Mouse (Mus musculus): ENCODE measurements at regions not wholly inside any gene's neighbourhood (a gene's known extent, or its start where the extent isn't known, plus 50 kb on each side); places are given as distances from the start of the nearest gene placed in this dataset.

GRCm38 (mm10) chr12:97921349-97922264, 337.7 kb downstream of the Galc start:
- DNase-seq (ENCODE audit: low spot score in 2 of 2) = no peak

GRCm38 (mm10) chr12:97918416-97918815, 340.8 kb downstream of the Galc start:
- DNase-seq (ENCODE audit: low spot score in 2 of 2) = no peak

DNA sequence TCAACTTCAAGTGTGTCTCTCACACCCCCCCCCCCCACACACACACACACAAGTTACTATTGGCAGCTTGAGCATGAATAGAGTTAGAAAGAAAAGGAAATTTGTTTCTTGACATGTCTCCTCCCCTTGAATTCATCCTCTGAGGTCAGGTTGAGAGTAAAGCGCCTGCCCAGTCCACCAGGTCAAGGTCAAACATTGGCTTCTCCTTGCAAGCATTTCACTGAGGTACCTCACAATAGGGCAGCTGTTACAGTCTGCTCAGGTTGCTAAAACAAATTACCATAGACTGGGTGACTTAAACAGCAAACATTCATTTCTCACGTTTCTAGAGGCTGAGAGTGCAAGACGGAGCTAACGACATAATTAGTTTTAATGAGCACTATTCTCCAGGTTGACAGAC, 344.2 kb downstream of the Galc start:
- no peak for DNase-seq (ENCODE audit: low spot score in 2 of 2)

DNA sequence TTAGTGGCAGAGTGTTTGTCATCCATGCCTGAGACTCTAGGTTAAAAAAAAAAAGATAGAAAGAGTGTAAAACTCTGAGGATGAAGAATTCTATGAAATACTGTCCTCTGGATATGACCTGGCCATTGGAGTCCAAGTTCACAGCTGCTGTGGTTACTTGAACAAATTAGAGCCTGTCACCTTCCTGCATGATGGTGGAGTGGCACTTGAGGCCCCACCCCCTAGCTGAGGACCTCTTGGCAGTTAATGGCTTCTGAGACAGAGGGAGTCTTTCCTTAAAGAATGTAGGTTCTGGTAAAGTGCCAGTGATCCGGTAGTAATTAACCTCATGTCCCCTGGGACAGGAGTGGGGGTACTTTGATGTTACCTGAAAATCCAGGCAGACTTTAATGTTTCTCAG, 346.5 kb downstream of the Galc start:
- DNase-seq (ENCODE audit: low spot score in 2 of 2) = no peak

GRCm38 (mm10) chr12:97899266-97899665, 360.0 kb downstream of the Galc start:
- DNase-seq (ENCODE audit: low spot score in 2 of 2) = no peak

GRCm38 (mm10) chr12:97898178-97898577, 361.1 kb downstream of the Galc start:
- DNase-seq (ENCODE audit: low spot score in 2 of 2) = no peak

DNA sequence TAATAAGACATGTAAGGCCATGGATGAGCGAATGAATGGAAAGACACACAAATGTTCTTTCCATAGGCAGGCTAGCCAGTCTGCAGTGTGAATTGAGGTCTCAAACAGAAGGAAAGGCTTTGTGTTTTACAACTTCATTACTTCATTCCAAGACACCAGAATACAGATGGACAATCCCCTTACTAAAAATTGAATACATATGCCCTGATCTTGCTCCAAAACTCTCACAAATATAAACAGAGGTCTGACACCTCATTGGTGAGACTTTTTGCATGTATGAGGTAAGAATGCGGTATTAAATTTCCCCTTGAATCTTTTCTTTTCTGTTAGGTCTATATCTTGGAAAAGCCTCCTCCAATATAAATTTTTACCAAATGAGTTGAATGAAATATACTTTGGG, 363.3 kb downstream of the Galc start:
- no peak for DNase-seq (ENCODE audit: low spot score in 2 of 2)

DNA sequence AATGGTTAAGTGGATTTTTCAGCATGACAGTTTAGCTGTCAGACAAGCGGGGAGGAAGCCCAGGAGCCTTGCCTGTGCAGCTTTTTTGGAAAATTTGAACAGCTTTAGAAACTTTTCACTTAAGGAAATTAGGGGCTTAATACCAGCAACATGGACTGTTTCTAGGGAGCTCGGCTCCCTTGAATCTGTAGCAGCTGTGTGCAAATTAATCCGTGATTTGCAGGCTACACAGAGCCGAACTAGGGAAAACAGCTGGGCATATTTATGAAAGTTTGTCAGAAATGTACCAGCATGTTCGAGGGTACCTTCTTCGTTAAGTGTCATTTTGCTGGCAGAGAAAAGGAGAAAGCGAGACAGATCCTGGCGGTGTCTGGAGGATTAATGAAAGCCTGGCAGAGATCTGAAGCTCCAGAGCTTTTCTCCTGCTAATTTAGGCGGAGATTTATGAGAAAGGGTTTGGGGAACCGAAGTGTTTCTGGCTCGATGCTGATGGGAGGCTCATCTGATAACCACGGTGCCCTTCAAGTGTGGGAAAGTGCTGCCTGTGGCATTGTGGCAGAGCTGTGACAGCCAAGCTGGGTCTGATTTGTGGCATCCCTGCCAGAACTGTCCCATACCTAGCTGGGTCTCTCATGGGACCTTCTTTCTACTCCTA, 370.3 kb downstream of the Galc start:
- DNase-seq (ENCODE audit: low spot score in 2 of 2) = no peak

DNA sequence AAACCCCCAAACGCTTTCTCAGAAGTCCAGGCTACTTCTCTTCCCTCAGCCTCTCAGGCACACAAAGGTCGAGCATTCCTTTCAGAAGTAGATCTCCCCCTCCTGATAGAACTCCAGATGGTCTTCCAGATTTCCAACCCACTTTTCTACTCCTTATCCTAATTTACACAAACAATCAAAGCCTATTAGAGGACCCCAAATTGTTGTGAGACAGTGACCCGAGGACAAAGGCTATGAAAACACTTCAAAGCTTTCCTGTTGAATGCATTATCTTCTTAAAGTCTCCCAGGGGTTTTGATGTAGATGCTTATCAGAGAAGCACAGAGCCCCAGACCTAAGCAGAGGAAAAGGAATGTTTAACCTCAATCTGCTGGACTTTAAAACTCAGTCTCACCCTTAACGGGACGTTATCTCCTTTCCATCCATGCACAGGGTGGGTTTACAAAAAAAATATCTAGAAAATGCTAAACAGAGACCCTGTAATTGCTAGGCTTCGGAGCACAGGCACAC, 370.9 kb downstream of the Galc start:
- DNase-seq (ENCODE audit: low spot score in 2 of 2) = no peak

- DNase-seq (ENCODE audit: low spot score in 2 of 2) = no peak
Observed at GRCm38 (mm10) chr12:97882439-97882838, 376.8 kb downstream of the Galc start.

DNA sequence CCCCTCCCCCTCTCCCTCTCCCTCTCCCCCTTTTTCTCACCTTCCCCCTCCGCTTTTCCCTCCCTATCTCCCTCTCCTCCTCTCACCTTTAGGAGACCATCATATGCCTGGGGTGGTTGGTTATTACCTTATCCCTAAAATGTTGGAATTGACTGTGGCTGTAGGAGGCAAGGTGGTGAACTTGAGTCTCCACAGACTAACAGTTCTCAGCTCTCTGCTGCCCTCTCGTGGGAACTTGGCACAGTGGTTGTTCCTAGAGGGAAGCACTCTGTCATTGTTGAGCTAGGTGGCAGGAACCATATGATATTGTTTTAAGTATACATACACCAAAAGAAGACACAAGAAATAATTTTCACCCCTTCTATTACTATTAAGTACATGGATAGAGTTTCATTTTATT, 386.9 kb downstream of the Galc start:
- DNase-seq (ENCODE audit: low spot score in 2 of 2) = peak in 1 of 2 experiments; percentile 1

DNA sequence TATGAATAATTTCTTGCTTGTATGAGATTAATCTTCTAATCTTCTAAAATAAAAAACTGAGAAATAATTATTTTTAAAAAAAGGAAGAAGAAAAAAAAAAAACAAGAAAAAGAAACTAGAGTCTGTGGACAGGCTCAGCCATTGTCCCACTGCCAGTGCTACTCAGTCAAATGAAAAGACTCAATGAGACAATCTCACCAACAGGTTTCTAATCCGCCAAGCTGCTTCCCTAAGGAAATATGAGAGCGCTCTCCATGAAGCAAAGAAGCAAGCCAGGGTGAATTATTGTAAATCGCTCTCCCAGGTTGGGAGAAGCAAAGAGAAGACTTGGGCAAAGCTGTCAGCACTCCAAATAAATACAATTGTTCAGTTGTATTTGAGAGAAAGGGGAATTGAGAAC, 396.3 kb downstream of the Galc start:
- DNase-seq (ENCODE audit: low spot score in 2 of 2) = no peak

GRCm38 (mm10) chr12:97836202-97836908, 422.9 kb downstream of the Galc start:
- DNase-seq (ENCODE audit: low spot score in 2 of 2) = no peak

DNA sequence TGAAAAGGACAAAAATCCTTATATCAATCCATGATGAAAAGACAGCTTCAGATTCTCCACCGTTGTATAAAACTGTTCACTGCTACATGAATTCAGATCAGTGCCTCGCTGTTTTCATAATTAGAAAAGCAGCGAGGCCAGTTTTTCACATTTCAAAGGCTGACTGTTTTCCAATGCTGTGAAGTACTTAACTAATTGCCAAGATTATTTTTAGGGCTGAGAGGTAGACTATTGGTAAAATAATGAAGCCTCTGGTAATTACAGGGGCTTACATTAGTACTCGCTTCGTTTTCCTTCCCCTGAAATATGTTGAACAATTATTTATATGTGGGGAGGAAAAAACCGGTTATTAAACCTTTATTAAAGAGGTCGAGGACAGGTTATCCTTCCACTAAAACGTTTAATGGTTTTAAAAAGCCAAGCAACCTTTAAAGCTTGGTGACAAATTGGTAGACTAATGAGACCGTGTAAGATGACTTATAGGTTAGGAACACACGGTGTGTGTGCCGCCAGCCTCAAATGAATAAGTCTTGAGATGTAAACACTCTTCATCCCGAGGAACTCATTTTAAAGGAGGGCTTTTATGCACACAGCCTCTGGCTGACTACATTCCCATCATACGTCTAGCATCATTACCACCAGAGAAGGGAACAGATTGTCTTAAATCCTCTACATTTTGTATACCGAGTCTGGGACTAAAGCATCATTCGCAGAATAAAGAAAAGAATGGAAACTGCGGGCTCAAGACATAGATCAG, 465.7 kb downstream of the Galc start:
- no peak for DNase-seq (ENCODE audit: low spot score in 2 of 2)

GRCm38 (mm10) chr12:97783476-97783875, 475.8 kb downstream of the Galc start:
- no peak for DNase-seq (ENCODE audit: low spot score in 2 of 2)

DNA sequence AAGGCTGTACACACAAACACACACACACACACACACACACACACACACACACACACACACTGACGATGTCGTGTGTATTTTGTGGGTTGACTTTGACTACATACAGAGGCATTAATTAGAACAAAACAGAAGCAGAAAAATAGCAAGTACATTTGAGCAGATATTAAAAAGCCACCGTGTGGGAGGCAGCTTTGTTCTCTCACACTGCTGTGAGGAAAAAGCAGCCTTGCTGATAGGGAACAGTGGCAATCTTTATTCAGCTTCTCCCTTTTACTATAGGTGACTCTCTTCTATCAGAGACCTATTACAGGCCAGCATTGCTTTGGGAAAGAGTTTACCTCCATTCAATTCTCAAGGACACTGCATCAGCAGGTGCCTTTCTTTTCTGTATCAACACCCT, 500.1 kb downstream of the Galc start:
- DNase-seq (ENCODE audit: low spot score in 2 of 2) = no peak

DNA sequence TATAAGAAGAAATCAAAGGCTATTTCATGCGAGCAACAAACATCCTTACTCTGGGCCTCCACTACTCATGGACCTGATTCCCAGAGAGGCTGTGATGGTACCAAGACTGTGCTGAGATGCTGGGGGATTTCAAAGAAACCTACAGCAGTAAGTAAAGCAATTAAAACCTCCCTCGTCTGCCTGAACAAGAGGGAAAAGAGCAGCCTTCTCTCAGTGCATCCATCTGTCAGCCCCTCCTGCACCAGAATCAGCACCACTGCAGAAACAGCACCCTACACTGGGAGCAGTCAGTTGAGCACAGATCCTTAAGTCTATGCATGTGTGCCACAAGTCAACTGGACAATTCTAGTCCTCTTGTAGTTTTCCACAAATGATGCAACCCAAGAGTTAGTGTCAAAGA, 500.6 kb downstream of the Galc start:
- DNase-seq (ENCODE audit: low spot score in 2 of 2) = no peak

DNA sequence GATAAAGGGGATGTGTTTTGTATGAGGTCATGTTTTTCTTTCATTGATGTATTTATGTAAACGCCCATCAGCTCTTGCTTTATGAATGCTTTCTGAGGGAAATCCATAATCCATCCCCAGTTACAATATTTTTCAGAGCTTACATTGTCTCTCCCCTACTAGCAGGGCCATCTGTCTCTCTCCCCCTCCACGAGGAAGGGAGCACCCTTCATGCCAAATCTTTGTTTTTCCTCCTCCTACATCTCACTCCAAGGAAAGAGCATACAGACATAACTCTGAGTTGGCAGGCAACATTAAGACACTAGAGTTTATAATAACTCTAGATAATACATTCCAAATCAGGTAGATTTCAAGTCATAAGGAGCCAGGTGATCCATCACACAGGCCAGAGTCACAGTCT, 509.1 kb downstream of the Galc start:
- DNase-seq (ENCODE audit: low spot score in 2 of 2) = no peak

DNA sequence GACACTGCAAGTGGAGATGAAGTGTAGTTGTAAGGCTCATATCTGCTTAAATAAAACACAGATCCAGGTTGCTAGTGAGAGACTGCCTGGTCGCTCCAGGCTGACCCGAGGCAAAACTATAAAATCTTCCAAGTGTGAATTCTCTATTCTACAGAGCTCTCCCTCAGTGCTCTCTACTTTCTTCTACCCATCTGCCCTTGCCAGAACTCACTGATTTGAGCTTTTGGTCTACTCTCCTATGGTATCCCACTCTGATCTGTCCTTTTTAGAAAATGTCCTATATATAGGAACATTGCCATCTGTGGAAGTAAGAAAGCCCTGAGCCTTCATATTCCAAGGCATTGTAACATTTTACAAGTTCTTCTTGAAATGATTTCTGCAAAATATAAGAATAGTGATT, 518.3 kb downstream of the Galc start:
- no peak for DNase-seq (ENCODE audit: low spot score in 2 of 2)

DNA sequence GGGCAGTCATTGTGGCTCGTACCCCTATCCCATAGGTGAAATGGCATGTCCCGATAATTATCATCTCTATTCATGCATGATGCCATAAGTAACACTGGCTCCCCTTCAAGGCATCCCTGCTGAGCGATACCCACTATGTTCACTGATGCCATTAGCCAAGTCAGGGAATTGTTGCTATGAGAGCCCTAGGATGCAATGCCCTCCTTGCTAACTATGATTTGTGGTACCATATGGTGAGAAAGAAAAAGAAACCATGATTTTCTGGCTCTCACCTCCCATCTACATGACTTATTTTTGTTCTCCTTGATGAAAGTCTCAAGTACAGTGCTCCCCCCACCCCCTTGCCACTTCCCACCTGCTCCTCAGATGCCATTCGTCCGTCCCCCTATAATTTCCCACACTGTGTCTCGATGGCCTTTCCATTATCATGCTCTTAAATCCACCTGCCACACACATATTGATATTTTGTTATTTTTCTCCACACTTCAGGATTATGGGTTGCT, 527.1 kb downstream of the Galc start:
- DNase-seq (ENCODE audit: low spot score in 2 of 2) = no peak

GRCm38 (mm10) chr12:97720554-97720953, 538.7 kb downstream of the Galc start:
- DNase-seq (ENCODE audit: low spot score in 2 of 2) = no peak

Measured in spleen, postnatal 14 days (tissue).